In genomic region chr15:31841519-31841918, GRCm38 (mm10) we compare ENCODE assay signal across 17 mouse cellular contexts.
"Had no signal": no experiment of that assay in that cellular context is flagged by ENCODE, and none has a peak within 500 bp of the region (broad histone marks: within the 10 kb centered on the region; RNA-seq: fewer than 3 reads in every experiment).

No protein-coding gene starts in this region.

- H3K36me3 ChIP-seq: neural tube, embryonic 12.5 days; neural tube, embryonic 13.5 days; neural tube, embryonic 15.5 days; stomach, embryonic 15.5 days had no signal

- H3K4me1 ChIP-seq: neural tube, embryonic 12.5 days; neural tube, embryonic 13.5 days; neural tube, embryonic 15.5 days; stomach, embryonic 15.5 days had no signal

- H3K27ac ChIP-seq: neural tube, embryonic 12.5 days; neural tube, embryonic 13.5 days; neural tube, embryonic 15.5 days; stomach, embryonic 15.5 days; stomach, postnatal 0 days had no signal

- H3K9ac ChIP-seq: neural tube, embryonic 12.5 days; neural tube, embryonic 13.5 days; neural tube, embryonic 15.5 days; stomach, embryonic 15.5 days had no signal

- H3K4me2 ChIP-seq: neural tube, embryonic 12.5 days; neural tube, embryonic 13.5 days; neural tube, embryonic 15.5 days; stomach, embryonic 15.5 days had no signal

- H3K4me3 ChIP-seq: neural tube, embryonic 12.5 days; neural tube, embryonic 13.5 days; neural tube, embryonic 15.5 days; stomach, embryonic 15.5 days had no signal

- H3K9me3 ChIP-seq: neural tube, embryonic 12.5 days; neural tube, embryonic 13.5 days; neural tube, embryonic 15.5 days; stomach, embryonic 15.5 days had no signal

- DNase-seq: retina, postnatal 1 day; right cerebral cortex, adult 18-20 months; right cerebral cortex, postnatal 14 days; right cerebral cortex, postnatal 25 days; right cerebral cortex, postnatal 4 days; spleen, adult 18-20 months; thymus, adult 18-20 months; thymus, adult 2 months; thymus, postnatal 14 days; thymus, postnatal 25 days; thymus, postnatal 36 days; thymus, postnatal 4 days had no signal

- H3K27me3 ChIP-seq: neural tube, embryonic 12.5 days; neural tube, embryonic 13.5 days; neural tube, embryonic 15.5 days; stomach, embryonic 15.5 days had no signal
